Mouse (Mus musculus): ENCODE measurements around the gene Senp1.

Gene Senp1

GRCm38 (mm10) chr15:98042508-98042907 lies 51.0 kb downstream of the Senp1 start:
- TF ChIP-seq GATA4 (IDR thresholded peaks at IDR 0.05; ENCODE audit: insufficient replicate concordance, low read length): no peak

GRCm38 (mm10) chr15:98039682-98040081 lies 53.9 kb downstream of the Senp1 start:
- TF ChIP-seq GATA4 (IDR thresholded peaks at IDR 0.05; ENCODE audit: insufficient replicate concordance, low read length): no peak

GRCm38 (mm10) chr15:98036578-98036977 lies 57.0 kb downstream of the Senp1 start:
- TF ChIP-seq GATA4 (IDR thresholded peaks at IDR 0.05; ENCODE audit: insufficient replicate concordance, low read length): no peak

- TF ChIP-seq GATA4 (IDR thresholded peaks at IDR 0.05; ENCODE audit: insufficient replicate concordance, low read length): no peak
These were observed 58.3 kb downstream of the Senp1 start for GRCm38 (mm10) chr15:98035076-98035755.

GRCm38 (mm10) chr15:98033233-98033748 lies 60.3 kb downstream of the Senp1 start:
- TF ChIP-seq GATA4 (IDR thresholded peaks at IDR 0.05; ENCODE audit: insufficient replicate concordance, low read length): no peak

GRCm38 (mm10) chr15:98029798-98030197 lies 63.7 kb downstream of the Senp1 start:
- TF ChIP-seq GATA4 (IDR thresholded peaks at IDR 0.05; ENCODE audit: insufficient replicate concordance, low read length): no peak

- TF ChIP-seq GATA4 (IDR thresholded peaks at IDR 0.05; ENCODE audit: insufficient replicate concordance, low read length): no peak
These were observed 66.3 kb downstream of the Senp1 start for GRCm38 (mm10) chr15:98026967-98027904.

- TF ChIP-seq GATA4 (IDR thresholded peaks at IDR 0.05; ENCODE audit: insufficient replicate concordance, low read length): no peak
These were observed 67.9 kb downstream of the Senp1 start for GRCm38 (mm10) chr15:98025611-98026010.

- TF ChIP-seq GATA4 (IDR thresholded peaks at IDR 0.05; ENCODE audit: insufficient replicate concordance, low read length): no peak
These were observed 70.4 kb downstream of the Senp1 start for GRCm38 (mm10) chr15:98023137-98023536.

- no peak for TF ChIP-seq GATA4 (IDR thresholded peaks at IDR 0.05; ENCODE audit: insufficient replicate concordance, low read length)
These were observed 71.7 kb downstream of the Senp1 start for GRCm38 (mm10) chr15:98021886-98022285.

GRCm38 (mm10) chr15:98019047-98019446 lies 74.5 kb downstream of the Senp1 start:
- TF ChIP-seq GATA4 (IDR thresholded peaks at IDR 0.05; ENCODE audit: insufficient replicate concordance, low read length): no peak

GRCm38 (mm10) chr15:98017925-98018324 lies 75.6 kb downstream of the Senp1 start:
- TF ChIP-seq GATA4 (IDR thresholded peaks at IDR 0.05; ENCODE audit: insufficient replicate concordance, low read length): no peak

- no peak for TF ChIP-seq GATA4 (IDR thresholded peaks at IDR 0.05; ENCODE audit: insufficient replicate concordance, low read length)
These were observed 80.7 kb downstream of the Senp1 start for GRCm38 (mm10) chr15:98012810-98013209.

GRCm38 (mm10) chr15:98005181-98005580 lies 88.4 kb downstream of the Senp1 start:
- TF ChIP-seq GATA4 (IDR thresholded peaks at IDR 0.05; ENCODE audit: insufficient replicate concordance, low read length): no peak

GRCm38 (mm10) chr15:98004740-98005159 lies 88.8 kb downstream of the Senp1 start:
- TF ChIP-seq GATA4 (IDR thresholded peaks at IDR 0.05; ENCODE audit: insufficient replicate concordance, low read length): no peak
